Mouse (Mus musculus): Measurements from ENCODE around the gene Atf1. TPM values are rescaled to one million over a fixed set of nuclear protein-coding genes. Genes with fewer than 3 reads are reported as not detected.

Atf1 gene
- total RNA-seq (2014; fragmentation: Nextera tagmentation) (82.7 and 87.7 TPM in 2 replicates), total RNA-seq (2017) (94.7 and 123 TPM in 2 replicates)

DNA sequence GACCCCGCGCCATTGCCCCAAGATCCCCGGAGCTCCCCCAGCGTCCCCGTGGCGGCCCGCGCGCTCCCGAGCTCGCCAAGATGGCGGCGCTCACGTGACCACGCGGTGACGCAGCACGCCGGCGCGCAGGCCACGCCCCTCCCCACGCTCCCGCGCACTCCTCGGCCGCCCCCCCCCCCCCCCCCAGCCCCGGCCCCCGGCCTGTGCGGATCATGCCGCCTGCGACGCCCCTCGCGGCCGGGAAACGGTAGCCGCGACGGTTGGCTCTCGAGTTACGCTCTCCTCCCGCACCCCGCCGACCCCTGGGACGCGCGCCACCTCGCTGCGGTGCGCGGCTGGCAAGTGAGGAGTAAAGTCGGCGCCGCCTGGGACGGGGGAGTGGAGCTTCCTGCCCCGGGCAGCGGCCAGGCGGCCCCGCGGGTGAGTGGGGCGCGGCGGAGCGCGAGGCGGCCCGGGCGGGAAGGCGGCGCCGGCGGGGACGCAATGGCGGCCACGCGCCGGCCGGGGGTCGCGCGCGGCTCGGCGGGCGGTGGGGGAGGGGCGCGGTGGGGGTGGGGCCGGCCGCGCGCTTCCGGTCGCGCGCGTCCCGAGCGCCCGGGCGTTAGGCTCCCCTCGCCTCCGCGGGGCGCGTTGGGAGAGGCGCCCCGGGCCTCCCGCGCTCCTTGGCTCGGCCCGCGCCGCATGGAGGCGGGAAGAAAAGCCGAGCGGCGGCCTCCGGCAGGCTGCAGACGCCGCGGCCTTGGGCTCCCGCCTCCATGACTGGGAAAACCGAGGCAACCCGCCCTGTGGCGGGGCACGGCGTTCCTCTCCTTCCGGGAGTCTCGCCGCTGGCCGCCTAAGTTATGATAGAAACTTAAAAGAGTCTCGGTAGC, at the start of gene Atf1:
Gene Atf1 (plus strand): TSS at position 157 of the 872 bp plus-strand sequence.
- ATAC-seq (replicated peaks; ENCODE audit: low FRiP score, low TSS enrichment, poor library complexity, severe bottlenecking): peak; percentile 43

DNA sequence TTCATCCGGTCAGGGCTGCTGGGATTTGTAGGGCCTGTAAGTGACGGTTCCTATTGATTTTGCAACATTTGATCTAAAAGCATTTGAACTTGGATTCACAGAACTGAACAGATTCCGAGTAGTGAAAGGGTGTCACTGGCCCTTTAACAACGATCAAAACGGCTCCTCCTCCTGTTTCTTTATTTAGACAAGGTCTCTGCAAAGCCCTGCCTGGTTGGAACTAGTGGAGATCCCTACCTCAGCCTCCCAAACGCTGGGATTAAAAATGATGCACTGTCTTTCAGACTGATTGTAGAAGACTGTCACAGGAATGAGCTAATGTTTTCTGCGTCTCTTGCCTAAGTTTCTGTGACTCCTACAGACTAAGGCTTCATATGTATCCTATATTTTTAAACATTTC, 49.1 kb upstream of the Atf1 start:
- ATAC-seq (replicated peaks; ENCODE audit: low FRiP score, low TSS enrichment, poor library complexity, severe bottlenecking): no peak

DNA sequence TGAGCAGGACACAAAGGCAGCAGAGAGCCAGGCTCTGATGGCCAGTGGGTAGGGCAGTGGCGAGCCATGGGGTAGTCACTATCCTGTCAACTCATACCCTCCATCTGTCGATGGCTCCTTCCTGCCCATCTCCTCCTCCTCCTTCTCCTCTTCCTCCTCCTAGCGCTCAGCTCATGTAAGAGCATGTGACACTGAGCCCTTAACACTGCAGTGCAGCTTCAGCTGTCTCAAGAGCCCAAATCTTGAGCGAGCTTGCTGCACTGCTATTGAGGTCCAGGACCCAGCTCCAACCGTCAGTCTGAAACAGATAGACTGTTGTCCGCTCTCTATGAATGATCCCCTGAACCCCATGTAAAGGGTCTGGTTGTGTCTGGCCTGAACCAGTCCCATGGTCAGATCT, 47.9 kb upstream of the Atf1 start:
- peak; percentile 69; the same call in 1 of the 2 replicates for ATAC-seq (replicated peaks; ENCODE audit: low FRiP score, low TSS enrichment, poor library complexity, severe bottlenecking)

DNA sequence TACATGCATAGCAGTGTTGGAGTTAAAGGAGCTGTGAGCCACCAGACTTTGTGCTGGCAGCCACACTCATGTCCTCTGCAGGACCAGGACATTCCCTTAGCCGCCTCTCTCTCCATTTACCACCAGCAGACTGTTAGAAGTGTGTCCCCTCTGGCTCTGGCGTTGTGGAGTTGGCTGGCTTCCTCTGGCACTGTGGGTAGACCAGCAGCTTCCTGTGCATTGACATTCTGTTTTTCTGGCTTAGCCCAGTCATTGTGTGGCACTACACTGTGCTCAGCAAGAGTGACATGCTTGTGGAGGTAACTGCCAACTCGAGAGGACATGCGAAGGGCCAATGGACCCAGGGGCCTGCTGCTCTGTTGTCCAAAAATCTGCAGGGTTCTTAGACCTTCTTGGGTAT, 47.4 kb upstream of the Atf1 start:
- no peak for ATAC-seq (replicated peaks; ENCODE audit: low FRiP score, low TSS enrichment, poor library complexity, severe bottlenecking)

DNA sequence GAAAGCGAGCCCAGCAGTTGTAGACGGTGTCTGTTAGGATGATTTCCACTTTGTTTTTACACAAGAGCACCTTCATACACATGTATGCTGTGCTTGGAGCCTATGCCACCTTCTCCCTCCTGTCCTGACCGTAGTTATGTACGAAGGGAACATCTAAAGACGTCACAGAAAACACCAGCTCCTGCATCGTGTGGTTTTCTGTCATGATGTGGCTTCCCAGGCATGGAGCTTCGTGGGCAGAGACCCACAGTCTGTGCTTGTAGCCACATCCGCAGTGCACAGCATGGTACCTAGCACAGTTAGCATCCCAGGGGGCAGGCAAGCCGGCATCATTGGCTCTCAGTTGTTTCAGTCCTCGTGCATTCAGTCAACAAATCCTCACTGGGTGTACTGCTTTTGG, 45.8 kb upstream of the Atf1 start:
- no peak for ATAC-seq (replicated peaks; ENCODE audit: low FRiP score, low TSS enrichment, poor library complexity, severe bottlenecking)

DNA sequence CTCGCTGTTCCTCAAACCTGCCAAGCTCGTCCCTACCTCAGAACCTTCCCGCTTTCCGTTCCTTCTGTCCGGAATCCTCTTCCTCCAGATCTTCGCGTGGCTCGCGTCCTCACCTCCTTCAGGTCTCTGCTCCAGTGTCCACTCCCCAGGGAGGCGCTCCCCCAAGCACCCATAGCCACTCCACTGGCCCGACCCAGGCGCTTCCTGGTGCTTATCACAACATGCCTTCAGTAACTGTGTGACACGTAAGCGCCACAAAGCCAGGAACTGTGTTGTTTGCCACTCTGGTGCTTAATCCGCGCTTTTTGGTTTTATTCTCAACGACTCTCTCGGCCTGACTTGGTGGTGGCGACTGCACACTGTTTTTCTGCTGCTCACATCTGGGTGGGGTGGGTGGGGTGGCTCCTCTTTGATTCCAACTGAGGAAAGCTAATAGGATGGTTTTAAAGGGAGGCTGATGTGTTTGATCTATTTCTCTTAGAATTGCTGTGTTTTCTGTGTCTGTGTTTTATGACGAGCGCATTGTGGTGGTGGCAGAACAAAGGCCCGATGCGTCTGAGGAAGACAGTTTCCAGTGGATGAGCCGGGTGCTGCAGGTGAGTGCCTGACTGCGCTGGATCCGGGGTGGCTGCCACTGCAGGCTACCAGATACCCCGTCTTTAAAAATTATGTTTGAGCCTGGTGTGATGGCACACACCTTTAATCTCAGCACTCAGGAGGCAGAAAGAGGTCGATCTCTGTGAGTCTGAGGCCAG, 44.9 kb upstream of the Atf1 start:
- ATAC-seq (replicated peaks; ENCODE audit: low FRiP score, low TSS enrichment, poor library complexity, severe bottlenecking): peak; percentile 47

DNA sequence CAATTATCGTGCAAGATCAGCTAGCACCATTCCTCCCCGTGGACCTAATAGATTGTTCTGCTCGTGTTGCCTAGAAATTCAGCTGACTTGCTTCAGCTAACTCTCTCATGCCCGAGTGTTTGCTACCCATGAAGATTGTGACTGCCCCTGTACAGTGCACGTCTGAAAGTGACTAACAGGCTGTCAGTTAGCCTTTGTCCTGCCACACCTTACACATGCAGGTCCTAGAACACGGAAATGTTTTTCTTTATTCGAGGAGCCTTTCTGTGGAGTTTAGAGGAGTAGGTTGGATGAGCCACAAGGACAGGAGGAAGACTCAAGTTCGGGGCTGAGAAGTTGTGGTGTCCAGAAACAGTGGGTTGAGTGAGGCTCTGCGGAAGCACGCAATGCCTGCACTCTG, 44.1 kb upstream of the Atf1 start:
- ATAC-seq (replicated peaks; ENCODE audit: low FRiP score, low TSS enrichment, poor library complexity, severe bottlenecking): no peak

DNA sequence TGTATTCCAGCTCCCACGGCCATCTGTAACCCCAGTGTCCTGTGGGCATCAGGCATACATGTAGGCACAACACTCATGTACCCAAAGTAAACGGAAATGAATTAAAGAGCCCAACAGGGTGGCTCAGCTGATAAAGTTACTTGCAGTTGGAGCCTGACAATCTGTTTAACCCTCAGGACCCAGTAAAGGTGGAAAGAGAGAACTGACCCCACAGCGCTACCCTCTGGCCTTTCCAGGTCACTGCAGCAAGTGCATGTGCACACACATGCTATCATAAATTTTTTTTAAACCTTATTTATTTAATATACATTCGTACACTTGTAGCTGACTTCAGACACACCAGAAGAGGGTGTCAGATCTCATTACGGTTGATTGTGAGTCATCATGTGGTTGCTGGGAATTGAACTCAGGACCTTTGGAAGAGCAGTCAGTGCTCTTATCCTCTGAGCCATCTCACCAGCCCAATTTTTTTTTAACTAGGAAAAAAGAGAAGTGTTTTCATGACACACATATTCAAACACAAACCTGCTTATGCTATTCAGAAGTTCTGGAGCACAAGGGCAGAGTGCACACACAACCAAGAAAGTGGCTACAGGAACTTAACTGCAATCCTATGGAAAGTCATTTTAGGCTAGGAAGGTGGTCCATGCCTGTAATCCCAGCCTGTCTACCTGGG, 42.7 kb upstream of the Atf1 start:
- ATAC-seq (replicated peaks; ENCODE audit: low FRiP score, low TSS enrichment, poor library complexity, severe bottlenecking): peak; percentile 51

DNA sequence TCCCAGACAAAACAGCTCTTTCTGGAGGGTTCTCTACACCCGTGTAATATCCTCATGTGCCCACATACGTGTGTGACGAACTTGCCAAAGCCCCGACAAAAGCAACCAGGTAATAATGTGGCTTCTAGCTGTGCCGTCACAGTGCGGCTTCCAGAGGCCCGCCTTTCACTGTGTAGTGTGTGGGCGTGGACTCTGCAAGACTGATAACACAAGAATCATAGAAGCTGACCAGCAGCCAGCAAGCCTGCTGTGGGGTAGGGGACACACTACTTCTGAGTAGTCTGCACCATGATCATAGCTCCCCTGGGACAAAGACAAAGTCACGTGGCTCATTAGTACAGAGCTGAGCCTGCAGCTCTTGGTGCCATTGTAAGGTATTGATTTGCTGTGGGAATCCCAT, 41.4 kb upstream of the Atf1 start:
- peak; percentile 24; the same call in 1 of the 2 replicates for ATAC-seq (replicated peaks; ENCODE audit: low FRiP score, low TSS enrichment, poor library complexity, severe bottlenecking)

DNA sequence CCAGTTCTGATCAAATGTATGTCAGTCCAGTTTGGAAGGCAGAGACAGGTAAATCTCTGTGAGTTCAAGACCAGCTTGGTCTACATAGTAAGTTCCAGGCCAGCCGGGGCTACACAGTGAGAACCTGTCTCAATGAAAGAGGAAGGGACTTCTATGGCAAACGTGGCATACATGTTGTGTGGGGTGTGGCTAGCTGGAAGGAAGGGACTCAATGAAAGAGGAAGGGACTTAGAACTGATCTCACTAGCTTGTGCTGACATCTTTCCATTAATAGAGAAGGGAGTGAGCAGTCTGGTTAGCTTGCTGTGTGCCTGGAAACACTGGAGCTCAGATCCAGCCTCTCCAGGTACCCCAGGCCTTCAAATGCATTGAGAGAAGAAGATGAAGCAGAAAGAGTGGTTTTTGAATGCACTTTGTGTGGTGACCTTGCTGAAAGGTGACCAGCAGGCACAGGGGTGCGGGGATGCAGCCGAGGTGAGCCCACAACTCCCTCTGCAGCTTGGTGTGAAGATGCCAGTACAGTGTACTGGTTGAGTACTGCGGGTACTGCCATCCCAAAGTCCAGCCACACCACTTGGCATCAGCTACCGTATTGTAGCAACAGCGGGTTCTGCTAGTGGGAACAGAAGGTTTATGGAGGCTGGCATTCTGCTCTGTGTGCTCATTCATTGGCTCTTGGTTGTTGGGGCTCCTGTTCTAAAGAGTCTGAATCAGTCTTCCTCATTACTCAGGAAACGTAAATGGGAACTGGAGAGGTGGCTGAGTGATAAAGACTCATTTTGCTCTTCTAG, 40.5 kb upstream of the Atf1 start:
- no peak for ATAC-seq (replicated peaks; ENCODE audit: low FRiP score, low TSS enrichment, poor library complexity, severe bottlenecking)

DNA sequence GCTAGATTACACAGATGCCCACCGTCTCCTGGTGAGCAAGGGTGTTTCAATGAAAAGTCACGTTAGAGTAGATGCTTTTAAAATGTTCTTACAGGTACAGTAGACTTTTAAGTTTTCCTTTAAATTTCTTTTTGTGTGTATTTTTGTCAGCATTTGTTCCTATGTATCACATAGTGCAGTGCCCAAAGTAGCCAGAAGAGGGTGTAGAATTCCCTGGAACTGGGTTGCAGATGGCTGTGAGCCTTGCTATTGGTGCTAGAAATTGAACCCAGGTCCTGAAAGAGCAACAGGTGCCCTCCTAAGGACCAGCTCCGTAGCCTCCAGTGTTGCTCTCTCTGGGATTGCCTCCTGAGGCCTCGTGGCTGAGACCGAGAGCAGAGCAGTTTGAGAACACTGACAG, 39.1 kb upstream of the Atf1 start:
- ATAC-seq (replicated peaks; ENCODE audit: low FRiP score, low TSS enrichment, poor library complexity, severe bottlenecking): no peak

DNA sequence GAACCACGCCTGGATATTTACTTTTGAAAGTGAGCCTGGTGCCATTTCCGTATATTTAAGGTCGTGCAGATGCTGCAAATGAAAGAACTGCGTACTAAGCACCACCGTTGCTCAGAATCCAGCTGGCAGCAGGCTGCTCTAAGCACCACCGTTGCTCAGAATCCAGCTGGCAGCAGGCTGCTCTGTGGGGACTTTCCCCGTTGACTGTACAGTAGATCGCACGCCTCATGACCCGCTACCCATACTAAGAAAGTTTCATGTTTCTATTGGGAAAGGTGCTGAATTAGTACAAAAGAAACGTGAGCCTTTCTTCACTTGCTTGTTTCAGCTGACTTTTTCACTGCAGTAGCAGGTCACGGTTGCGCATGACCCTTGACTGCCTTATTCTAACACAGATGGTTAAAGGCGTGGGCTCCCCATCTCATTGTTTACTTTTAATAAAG, 38.6 kb upstream of the Atf1 start:
- ATAC-seq (replicated peaks; ENCODE audit: low FRiP score, low TSS enrichment, poor library complexity, severe bottlenecking): no peak

DNA sequence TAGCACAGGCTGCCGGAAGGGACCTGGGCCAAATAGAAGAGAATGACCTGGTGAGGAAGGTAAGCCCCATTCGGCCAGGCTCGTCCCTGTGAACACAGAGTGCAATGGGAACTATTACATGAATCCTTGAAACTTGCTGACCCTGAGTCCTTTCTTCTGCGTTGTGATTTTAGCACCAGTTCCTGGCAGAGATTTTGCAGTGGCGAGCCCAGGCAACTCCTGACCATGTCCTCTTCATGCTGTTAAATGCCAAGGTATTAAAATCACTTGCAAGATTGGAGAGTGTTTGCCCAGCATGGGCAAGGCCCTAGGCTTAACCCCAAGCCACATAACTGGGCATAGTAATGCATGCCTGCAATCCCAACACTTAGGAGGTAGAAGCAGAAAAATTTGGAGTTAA, 37.5 kb upstream of the Atf1 start:
- no peak for ATAC-seq (replicated peaks; ENCODE audit: low FRiP score, low TSS enrichment, poor library complexity, severe bottlenecking)

DNA sequence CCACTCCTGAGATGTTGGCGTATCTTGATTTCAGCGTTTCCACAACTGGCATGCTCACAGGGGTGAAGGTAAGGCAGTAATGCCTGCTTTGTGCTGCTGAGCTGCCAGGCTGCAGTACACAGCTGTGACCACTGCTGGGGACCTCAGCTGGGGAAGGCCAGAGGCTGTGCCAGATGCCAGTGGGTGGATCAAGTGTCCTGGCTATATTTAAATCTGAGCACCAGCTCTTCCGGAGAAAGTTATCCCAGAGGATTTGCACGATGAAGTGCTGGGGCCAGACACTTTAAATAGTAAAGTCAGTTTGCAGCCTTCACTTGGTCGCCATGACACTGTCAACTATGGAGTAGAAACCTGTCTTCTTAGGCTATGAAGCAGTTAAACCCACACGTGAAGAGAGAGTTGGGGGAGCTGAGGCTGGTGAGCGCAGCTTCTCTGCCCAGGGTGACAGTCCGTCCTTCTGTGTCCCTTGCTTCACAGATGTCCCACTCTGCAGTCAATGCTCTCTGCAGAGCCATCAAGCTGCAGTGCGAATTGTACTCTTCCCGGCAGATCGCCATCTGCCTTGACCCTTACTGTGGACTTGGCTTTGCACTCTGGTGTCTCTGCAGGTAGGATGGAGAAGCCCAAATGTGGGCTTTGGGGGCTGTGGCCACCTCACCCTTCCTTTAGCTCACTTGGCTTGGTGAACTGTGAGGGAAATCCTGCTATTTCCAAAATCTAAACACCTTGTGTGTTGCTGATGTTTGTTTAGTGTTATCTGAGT, 28.5 kb upstream of the Atf1 start:
- ATAC-seq (replicated peaks; ENCODE audit: low FRiP score, low TSS enrichment, poor library complexity, severe bottlenecking): no peak

DNA sequence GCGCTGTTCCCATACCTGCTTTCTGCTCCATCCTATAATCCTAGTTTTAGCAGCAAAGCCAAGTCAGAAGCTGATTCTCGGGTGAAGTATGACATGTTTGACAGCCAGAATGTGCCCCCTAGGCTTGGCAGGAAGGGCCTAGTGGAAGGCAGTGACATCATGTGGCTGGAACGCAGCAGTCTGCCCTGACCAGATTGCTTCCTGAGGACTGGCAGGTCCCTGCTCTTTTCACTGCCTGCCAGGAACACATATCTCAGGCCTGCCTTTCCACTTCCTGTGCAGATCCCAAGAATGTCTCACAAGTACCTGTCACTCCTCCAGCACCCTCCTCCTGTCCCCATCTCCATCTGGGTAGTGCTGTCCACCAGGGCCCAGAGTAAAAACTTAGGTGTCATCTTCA, 27.8 kb upstream of the Atf1 start:
- ATAC-seq (replicated peaks; ENCODE audit: low FRiP score, low TSS enrichment, poor library complexity, severe bottlenecking): no peak

DNA sequence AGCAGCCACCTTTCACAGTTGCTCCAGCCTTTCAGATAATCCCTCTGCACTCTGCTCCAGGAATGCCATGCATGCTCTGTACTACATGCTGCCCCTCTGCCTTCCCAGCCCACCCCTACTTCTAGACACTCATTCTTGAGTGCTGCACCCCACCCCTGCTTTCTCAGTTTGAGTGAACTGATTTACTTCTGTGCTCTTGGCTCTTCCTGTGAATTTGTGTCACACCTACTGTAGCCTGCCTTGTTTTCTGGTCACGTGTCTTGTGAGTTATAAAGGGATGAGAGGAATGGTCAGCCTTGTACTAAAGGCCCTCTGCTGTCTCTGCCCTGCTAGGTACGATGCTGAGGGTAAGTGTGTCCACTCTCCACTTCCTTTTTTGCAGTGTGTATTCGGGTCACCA, 25.8 kb upstream of the Atf1 start:
- ATAC-seq (replicated peaks; ENCODE audit: low FRiP score, low TSS enrichment, poor library complexity, severe bottlenecking): no peak

DNA sequence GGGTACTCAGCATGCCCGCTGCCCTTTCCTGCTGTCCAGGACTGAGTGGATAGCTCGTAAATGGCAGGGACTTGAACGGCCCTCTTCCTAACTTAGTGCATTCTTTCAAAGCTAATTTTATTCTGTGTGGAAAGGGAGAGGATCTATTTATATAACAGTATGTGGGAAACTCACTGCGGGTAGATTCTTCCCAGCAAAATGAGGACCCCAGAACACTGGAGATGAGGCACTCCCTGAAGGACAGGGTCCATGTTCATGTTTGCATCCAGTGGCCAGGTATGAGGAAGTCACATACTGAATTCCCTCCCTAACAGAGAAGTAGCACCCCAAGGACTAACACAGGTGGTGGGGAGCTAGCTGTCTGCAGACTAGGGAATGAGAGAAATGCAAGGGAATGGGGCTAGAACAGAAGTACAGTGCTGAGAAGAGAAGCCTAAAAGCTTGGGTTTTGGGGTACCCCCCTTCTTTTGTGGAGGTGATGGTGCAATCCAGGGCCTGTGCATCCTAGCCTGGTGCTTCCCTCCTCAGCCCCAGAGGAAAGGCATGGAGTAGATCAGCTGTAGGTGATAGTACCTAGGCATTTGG, 25.1 kb upstream of the Atf1 start:
- no peak for ATAC-seq (replicated peaks; ENCODE audit: low FRiP score, low TSS enrichment, poor library complexity, severe bottlenecking)

DNA sequence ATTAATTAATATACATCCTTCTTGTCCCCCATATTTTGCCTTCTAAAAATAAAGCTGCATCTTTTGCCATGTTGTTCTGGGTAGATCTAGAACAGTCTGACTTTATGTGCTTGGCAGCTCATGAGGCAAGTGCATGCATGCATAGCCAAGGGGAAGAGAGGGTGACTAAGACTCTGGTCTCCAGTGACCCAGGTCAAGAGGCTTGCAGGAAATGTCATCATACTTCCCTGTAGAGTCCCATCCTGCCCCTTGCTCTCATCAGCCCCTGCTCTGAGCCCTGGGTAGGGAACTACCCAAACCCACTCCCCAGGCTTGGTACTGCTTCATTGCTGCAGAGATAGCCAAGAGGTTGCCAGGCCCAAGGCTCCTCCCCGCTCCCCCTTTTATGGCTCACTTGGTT, 23.0 kb upstream of the Atf1 start:
- ATAC-seq (replicated peaks; ENCODE audit: low FRiP score, low TSS enrichment, poor library complexity, severe bottlenecking): no peak
